Mouse (Mus musculus): ENCODE results near the gene Efna2.

The Efna2 gene

GRCm38 (mm10) chr10:80227877-80228775, 48.8 kb downstream of the Efna2 start:
- DNase-seq (ENCODE audit: low spot score): no peak

- no peak for DNase-seq (ENCODE audit: low spot score)
Measured at GRCm38 (mm10) chr10:80236145-80236825, 57.0 kb downstream of the Efna2 start.

- no peak for DNase-seq (ENCODE audit: low spot score)
Measured at GRCm38 (mm10) chr10:80237020-80237419, 57.7 kb downstream of the Efna2 start.

- DNase-seq (ENCODE audit: low spot score): no peak
Measured at GRCm38 (mm10) chr10:80238306-80238705, 59.0 kb downstream of the Efna2 start.

All from T-cell, adult 2 months (primary cell).